ENCODE assay signal across 20 mouse cellular contexts in the genomic region with DNA sequence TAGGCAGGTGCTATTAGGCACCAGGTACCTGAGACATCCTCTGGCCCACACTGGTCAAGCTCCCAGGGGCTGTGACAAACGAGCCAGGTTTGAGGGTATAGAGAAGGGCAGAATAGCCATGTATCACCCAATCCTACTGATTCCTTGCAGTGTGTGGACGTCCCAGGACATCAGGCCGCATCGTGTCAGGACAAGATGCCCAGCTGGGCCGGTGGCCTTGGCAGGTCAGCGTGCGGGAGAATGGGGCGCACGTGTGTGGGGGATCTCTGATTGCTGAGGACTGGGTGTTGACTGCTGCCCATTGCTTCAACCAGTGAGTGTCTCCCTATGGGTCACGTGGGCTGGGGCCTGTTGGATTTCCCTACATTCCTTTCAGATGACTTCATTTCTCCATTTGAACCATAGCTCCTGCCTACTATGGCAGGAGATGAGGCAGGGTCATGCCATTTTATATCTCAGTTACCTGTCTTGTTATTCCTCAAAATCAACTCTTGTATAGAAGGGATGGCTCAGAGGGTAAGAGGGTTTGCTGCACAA. TPM values are rescaled to one million over a fixed set of nuclear protein-coding genes. Genes with fewer than 3 reads are reported as not detected.
"Had no signal": no experiment of that assay in that cellular context is flagged by ENCODE, and none has a peak within 500 bp of the region (broad histone marks: within the 10 kb centered on the region; RNA-seq: fewer than 3 reads in every experiment).

No protein-coding gene starts in this region.

- H3K4me3 ChIP-seq: left cerebral cortex, adult 2 months; limb, embryonic 15.5 days; liver, embryonic 12.5 days; megakaryocyte, embryonic 14.5 days; midbrain, embryonic 12.5 days had no signal

- H3K36me3 ChIP-seq: limb, embryonic 15.5 days; liver, embryonic 12.5 days; midbrain, embryonic 12.5 days had no signal

- H3K9me3 ChIP-seq: limb, embryonic 15.5 days; liver, embryonic 12.5 days; midbrain, embryonic 12.5 days had no signal

- H3K4me1 ChIP-seq: limb, embryonic 15.5 days; liver, embryonic 12.5 days; midbrain, embryonic 12.5 days had no signal

- H3K9ac ChIP-seq: limb, embryonic 15.5 days; liver, embryonic 12.5 days; lung, embryonic 14.5 days; midbrain, embryonic 12.5 days had no signal

- H3K27ac ChIP-seq: left cerebral cortex, adult 2 months; limb, embryonic 15.5 days; liver, embryonic 12.5 days; midbrain, embryonic 12.5 days; stomach, postnatal 0 days had no signal

- DNase-seq: kidney, postnatal 25 days; lung, embryonic 14.5 days; lung, postnatal 10 days; lung, postnatal 4 days; right cerebral cortex, adult 18-20 months; right cerebral cortex, postnatal 25 days; thymus, postnatal 4 days had no signal

- H3K27me3 ChIP-seq: limb, embryonic 15.5 days; liver, embryonic 12.5 days; midbrain, embryonic 12.5 days had no signal

- ATAC-seq: liver, embryonic 12.5 days; midbrain, embryonic 16.5 days had no signal

- H3K4me2 ChIP-seq: limb, embryonic 15.5 days; liver, embryonic 12.5 days; lung, embryonic 14.5 days; midbrain, embryonic 12.5 days had no signal

RNA-seq across cellular contexts. Expression of gene Prss41, which starts 10.3 kb away (rescaled TPM):
- polyA plus RNA-seq: liver, embryonic 16.5 days had no signal

RNA-seq across cellular contexts. Expression of gene Prss32, which starts 10.6 kb away (rescaled TPM):
- total RNA-seq: layer of hippocampus, postnatal 25 days; left cerebral cortex, adult 2 months; left cerebral cortex, postnatal 25 days had no signal
- polyA plus RNA-seq: kidney, embryonic 16.5 days; limb, embryonic 11.5 days; limb, embryonic 15.5 days; liver, embryonic 12.5 days; liver, embryonic 16.5 days; lung, embryonic 14.5 days; midbrain, embryonic 12.5 days; midbrain, embryonic 16.5 days; neural tube, embryonic 14.5 days had no signal

RNA-seq across cellular contexts. Expression of gene Prss21, which starts 13.6 kb away (rescaled TPM):
- total RNA-seq: layer of hippocampus, postnatal 25 days; left cerebral cortex, adult 2 months; left cerebral cortex, postnatal 25 days had no signal
- polyA plus RNA-seq: kidney, embryonic 16.5 days; limb, embryonic 11.5 days; limb, embryonic 15.5 days; liver, embryonic 12.5 days; liver, embryonic 16.5 days; lung, embryonic 14.5 days; midbrain, embryonic 12.5 days; midbrain, embryonic 16.5 days; neural tube, embryonic 14.5 days; stomach, postnatal 0 days had no signal

RNA-seq across cellular contexts. Expression of gene Prss33, which starts 18.4 kb away (rescaled TPM):
- total RNA-seq: layer of hippocampus, postnatal 25 days; left cerebral cortex, adult 2 months; left cerebral cortex, postnatal 25 days had no signal
- polyA plus RNA-seq: kidney, embryonic 16.5 days; limb, embryonic 11.5 days; limb, embryonic 15.5 days; liver, embryonic 12.5 days; liver, embryonic 16.5 days; lung, embryonic 14.5 days; neural tube, embryonic 14.5 days; stomach, postnatal 0 days had no signal
